Mouse (Mus musculus) cerebellum, adult (tissue): ENCODE results near the gene Tmem232.
A peak's percentile ranks its signal among the peaks of the same experiment; 100 is the strongest.
"Not testable (repeated sequence)": the region's sequence is repeated elsewhere in the genome, so short reads cannot be mapped to it uniquely, and the experiment has no call there.

ENCODE experiments used
- ATAC-seq: cut with Nextera tagmentation; 2 replicates; pipeline ENCODE4 v1.9.2; 2017; ENCODE audit warnings: mild to moderate bottlenecking, moderate library complexity, mixed read lengths; ENCODE audit not compliant: insufficient number of reproducible peaks, low FRiP score, low TSS enrichment

The Tmem232 gene

DNA sequence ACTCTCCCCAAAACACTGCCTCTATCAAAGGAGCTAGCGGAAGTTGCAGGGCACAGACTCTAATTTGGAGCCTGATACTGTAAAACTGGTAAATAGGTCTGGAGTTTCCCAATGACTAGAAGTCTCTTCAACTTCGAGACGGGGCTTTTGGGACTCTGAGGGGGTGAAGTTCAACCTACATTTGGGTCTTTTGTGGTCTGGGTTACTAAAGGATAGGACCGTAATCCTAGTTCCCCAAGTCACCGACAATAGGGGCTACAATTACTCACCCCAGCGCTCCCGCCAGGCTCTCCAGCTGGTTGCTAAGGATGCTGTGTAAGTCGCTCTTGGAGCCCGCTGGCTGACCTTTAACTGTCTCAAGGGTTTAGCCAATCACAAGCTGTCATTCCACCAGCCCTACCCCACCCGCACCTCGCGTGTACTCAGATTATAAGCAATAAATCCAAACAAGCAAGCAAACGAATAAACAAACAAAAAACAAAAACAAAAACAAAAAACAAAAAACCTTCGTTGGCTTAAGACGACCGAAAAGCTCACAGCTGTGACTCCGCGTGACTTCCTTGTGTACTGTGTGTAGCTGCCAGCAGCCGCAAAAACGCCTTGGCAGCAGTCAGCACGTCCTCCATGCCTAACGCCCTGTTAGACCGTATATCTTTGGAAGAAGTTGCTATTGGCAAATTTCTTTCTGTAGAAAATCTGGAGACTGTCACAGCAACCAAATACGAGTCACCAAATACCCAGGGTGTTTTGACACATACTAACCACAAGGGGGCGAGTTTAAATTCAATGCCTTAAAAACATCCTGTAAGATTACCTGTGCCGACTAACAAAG, at the start of gene Tmem232:
Tmem232 (minus strand) TSS at position 342 of the 832 bp plus-strand sequence.
- ATAC-seq = peak; percentile 82

DNA sequence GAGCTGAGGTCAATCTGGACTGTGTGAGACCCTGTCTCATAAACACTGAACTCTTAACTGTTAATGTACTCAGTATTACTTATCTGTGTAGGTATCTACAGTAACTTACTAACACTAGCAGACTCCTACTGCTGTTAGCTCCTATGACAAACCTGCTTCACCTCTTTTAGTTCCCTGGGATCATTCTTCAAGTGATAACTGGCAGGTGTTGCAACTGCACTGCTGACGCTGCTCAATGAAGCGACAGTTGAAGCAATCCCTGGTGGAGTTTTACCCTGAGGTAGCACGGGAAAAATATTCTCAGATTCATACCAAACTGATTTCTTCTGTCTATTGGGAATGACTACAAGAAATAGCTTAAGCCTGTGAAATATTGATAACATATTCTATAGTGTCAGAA, 46.3 kb upstream of the Tmem232 start:
- ATAC-seq = no peak

DNA sequence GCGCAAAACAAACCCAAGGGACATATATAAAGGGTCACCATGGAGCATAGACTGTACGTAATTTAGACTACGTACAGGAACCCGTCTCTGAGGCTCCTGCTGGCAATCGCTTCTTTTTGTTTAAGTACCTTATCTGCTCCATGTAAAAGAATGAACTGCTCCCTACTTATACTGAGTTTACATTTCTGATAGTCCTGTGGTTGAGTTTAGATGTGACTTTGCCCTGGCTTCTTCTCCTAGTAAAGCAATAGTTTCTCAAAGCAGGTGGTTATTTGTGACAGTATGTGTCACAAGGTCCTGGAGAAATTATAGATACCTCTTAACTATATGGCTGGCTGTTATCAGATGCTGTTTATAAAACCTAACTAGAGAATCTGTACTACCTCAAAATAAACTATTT, 40.9 kb upstream of the Tmem232 start:
- no peak for ATAC-seq

DNA sequence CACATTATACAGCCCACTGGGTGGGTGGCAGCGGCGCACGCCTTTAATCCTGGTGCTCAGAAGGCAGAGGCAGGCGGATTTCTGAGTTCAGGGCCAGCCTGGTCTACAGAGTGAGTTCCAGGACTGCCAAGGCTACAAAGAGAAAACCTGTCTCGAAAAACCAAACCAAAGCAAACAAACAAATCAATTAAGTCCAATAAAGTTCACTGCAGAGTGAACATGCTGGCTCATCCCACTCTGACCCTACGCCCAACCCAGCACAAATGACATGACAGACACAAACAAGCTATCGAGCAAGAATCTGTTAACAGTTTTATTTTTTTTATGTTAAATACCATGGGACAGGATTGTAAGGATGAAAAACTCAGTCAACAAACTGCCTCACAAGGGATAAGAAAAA, 39.2 kb upstream of the Tmem232 start:
- no peak for ATAC-seq

DNA sequence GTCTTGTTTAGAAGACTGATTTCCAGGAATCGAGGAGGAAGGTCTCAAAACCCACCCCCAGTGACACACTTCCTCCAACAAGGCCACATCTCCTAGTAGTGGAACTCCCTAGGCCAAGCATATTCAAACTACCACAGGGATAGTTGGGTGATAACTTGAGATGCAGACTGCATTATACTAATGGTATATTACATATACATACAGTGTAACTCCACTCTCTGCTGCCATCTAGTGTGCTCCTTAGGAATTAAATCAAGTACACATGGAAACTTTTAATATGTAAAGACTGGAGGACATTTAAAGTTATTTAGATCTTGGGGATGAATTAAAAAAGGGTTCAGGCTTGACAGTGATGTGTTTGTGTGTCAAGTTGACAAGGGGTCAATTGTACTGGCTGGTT, 34.8 kb upstream of the Tmem232 start:
- ATAC-seq = no peak

DNA sequence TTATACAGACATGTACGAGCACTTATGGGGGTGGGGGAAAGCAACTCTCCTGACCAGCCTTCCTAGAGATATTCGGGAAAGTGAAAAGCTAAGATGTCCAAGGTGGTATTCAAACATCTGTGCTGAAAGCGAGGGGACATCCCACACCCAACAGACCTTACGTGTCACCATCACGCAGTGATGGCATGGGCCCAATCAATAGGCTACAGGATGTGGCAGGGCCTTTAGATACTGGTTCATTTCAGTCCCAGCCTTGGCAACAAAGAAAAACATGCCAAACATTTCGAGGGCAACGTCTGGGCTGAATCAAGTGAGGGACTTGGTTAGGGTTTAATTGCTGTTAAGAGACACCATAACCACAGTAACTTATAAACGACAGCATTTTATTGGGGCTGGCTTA, 34.3 kb upstream of the Tmem232 start:
- ATAC-seq = no peak; the same call in 1 of the 2 replicates

DNA sequence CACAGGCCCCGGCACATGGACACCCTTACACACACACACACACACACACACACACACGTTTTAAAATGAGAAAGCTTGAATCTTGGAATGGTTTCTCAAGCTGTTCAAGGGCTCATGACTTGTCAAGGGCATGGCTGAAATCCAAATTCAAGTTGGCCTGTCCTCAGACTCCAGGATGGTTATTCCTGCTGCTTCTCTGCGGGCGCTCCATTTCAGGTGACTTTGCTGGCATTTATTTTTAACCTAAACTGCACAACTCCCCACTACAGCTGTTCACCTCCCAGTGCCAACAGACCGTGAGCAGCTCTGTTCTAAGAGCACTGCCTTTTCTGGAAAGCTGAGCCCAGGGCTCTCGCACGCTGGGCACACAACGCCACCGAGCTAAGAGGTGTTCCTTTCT, 31.3 kb upstream of the Tmem232 start:
- no peak for ATAC-seq

DNA sequence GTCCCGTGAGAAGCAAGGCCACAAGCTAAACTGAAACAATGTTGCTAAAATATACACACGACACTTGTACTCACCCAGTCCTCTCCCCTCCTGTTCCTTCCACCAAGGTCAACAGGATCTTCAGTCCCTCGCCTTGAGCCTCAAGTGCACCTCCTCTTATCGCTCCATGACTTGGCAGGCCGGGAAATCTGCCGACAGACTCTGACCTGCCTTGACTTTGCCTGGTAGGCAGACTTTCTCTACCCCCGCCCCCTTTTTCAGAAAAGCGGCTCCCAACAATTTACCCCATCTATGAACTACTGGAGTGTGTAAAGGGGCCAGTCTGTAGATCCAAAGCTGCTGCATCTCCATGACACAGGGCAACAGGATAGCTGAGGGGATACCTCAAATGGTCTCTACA, 30.9 kb upstream of the Tmem232 start:
- no peak for ATAC-seq

DNA sequence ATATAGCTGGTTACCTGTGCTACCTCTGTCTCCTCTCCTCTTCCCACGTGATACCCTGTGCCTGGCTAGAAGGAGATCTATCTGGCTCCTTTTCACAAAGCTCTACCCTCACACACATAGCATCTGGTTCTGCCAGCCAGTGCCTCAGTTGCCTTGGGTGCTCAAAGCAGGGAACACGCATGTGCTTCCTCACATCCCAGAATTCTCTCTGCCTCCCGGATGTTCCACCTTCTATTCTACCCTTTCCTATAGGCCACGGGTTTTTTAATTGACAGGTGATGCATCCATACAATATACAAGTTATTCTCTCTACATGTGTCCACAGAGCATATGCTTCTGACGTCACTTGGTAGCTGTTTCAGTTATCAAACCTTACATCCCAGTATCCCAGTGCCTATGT, 23.6 kb upstream of the Tmem232 start:
- no peak for ATAC-seq

DNA sequence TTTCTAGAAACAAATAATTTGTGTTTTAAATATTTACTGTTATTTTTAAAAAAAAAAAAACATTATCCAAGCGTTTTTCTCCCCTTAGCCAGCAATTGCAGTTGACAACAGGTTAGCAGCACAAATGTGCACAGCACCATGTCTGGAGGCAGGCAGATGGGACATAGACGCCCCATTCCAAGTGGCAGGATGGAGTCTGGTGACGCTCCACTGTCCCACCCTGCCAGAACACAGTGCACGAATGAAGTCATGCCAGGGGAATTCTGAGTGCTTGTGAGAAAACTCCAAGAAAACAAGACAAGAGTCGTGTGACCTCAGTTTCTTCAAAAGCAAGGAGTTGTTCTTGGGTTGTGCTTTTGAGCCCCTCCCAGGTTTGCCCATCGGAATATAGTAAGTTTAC, 22.8 kb upstream of the Tmem232 start:
- no peak for ATAC-seq

DNA sequence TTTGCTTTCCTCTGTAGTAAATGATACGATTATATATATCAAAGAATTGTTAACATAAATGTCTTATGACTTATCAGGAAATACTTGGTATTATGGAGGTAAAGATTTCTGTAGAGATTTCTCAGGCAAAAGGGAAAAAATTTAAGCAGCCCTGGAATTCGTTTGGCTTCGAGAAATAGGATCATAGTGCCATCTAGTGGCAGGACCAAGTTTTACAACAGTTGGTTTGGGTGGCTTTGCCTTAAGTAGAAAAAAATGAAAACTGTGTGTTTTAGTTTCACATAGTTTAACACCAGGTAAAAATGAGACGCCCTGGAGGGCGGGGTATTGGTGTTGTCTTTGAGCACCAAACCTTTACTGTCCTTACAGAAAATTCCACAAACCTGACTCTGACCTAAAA, 22.2 kb upstream of the Tmem232 start:
- ATAC-seq = no peak

DNA sequence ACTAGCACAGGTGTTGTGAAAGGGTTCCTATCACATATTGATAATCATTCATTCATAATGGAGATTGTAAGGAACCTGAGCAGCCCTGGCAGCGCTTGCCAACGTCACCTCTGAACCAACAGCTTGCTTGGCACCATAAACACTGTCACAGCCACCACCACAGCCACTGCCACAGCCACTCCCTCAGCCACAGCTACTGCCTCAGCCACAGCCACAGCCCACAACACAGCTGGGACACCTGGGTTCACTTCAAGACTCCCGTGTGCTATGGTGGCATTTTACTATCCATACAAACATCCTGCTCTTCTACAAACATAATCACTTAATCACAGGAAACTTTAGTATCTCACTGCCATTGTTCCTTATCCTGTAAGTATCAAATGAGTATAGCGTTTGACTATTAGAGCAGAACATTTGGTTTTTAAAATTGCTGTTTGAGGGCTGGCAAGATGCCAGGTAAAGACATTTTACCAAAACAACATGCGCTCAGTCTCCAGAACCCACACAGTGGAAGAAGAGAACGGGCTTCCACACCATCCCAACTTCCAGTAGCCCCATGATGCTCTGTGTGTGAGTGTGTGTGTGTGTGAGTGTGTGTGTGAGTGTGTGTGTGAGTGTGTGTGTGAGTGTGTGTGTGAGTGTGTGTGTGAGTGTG, 20.9 kb upstream of the Tmem232 start:
- ATAC-seq = no peak

DNA sequence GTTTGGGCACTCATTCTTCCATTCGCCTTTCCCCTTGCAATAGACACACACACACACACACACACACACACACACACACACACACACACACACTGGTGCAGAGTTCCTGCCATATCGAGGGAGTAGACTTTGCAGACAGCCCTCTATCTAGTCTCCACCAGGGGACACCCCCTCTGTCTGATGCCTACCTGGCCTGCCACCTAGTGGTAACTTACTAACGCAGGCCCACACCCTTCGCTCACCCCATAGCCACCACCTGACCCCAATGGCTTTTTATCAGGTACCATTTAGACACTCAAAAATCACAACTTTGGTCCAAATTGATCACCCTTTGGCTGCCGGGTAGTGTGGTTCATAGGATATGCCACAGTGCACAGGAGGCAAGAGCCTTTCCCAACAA, 18.7 kb upstream of the Tmem232 start:
- no peak for ATAC-seq

DNA sequence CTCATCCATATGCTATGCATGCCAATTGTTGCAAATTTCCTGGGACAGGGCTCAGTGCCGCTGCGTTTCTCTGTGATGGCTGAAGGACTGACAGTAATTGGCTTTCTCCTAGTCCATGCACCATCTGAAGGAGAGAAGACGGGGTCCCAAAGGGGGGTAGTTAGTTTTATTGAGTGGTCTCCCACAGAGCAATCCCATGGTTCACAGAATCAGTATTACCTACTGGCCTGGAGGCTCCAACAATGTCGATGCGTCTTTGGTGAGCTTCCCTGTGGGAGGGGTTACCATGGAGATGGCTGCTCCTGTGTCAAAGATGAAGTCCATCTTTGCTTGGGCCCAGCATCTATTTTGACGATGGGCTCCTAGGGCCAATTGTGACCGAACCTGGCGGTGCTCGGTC, 18.2 kb upstream of the Tmem232 start:
- ATAC-seq = no peak

DNA sequence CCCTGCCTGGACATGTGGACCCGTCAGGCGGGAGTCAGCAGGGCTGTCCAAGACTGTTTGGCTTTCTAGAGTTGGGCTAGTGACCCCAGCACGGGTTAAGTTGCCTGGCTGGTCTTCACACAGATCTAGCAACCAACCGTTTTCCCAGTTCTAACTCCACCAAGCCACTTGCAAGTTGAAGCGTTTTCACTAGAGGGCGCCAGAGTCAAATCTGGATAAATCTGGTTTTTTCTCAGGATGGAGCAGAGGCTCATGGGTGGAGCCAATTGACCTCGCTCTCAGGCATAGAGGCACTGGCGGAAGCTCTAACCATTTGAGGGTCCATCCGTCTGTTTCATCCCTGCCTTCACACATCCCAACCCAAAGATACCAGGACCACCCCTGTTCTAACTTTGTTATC, 17.6 kb upstream of the Tmem232 start:
- peak; percentile 64 for ATAC-seq

DNA sequence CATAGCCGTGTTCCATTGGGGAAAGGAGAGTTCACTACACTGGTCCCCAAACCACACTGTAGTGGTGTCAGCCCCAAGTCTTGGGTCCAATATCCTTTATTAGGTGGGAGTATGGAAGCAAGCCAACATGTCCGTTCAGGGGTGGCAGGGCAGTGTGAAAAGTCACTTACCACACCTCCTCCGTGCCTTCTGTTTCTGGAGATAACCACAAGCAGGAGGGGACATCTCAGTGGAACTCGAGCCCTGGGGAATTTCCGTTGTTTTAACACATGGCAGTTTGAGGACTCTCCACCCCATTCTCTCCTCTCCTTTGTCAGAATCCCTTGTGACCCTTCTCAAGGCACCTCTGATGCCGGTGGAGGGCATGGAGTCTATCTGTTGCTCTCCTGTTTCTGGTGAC, 16.6 kb upstream of the Tmem232 start:
- ATAC-seq = no peak

DNA sequence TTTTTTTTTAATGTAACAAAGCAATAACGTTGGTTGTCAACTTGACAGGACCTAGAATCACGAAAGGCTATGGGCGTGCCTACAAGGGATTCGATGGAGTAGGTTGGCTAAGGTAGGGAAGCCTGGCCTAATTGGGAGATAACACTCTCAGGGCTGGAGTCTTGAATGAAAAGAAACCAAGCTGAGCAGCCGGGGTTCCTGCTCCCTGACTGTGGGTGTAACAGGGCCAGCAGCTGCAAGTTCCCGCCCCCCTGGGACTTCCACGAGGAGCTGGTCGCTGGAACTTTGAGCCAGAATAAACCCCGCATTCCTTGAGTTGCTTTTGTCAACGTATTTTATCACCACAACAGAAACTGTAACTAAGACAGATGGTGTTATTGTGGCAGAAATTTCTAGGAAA, 16.2 kb upstream of the Tmem232 start:
- ATAC-seq = no peak

DNA sequence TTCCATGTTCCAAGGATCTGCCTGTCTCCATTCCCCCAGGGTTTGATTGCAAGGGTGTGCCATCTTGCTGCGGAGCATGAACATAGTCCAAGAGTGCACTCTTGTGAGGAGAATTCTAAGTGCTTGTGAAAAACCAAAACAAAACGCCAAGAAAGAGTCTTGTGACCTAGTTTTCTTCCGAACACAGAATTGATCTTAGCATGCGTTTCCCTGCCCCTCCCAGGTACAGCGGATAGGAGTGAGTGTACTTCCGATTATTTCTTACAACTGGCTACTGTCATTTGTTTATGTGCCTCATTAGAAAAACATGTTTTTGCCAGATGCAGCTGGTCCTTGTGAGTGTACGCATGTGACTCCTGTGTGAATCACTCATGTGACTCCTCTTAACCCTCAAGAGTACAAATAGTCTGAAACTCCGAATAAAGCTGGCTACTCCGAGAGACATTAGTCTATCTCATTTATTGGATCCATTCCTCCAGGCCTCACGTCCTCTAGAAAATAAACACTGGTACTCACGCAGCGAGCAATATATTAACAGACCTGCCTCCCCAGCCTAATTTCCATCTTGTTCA, 11.9 kb upstream of the Tmem232 start:
- ATAC-seq = no peak

DNA sequence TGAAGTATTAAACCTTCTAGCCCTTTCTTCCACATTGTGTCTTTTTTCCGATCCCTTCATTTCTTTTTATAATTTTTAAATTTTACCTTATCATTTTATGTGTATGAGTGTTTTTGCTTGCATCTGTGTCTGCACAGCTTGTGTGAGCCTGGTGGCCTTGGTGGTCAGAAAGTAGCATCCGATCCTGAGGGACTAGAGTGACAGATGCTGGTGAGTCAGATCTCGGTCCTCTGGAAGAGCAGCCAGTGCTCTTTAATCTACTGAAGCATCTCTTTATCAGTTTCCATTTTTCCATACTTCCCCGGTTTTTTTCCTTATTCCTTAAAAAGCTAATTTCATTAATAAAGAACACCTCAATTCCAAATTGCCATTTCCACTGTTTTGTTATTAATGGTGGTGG, 9.8 kb upstream of the Tmem232 start:
- no peak for ATAC-seq

DNA sequence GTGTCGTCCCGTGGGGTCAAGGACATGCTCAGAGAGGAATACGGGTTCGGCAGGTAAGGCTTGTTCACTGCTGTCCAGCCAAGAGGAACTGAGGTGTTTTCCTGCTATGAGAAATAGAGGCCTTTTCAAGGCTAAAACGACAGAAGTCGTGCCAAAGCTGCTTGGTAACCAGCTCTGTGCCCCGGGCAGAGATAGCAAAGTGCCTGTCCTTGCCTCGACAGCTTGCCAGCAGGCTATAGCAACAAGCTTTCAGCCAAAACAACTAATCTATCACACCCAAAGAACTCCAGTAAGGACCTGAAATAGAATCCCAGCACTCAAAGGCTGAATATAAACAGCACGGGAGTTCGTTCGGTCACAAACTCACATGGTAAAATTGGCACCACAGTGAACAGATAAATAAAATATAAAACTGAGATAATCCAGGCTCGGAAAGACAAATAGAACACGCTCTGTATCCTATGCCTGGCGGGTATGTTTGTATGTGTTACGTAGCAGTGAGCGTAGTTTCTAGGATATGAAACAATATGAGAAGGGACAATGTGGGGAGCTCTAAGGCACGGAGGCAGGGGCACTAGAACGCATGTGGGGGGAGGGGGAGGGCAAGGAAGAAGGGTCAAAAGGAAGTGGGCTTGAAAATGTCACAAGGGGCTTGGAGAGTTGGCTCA, 8.2 kb upstream of the Tmem232 start:
- ATAC-seq = no peak

DNA sequence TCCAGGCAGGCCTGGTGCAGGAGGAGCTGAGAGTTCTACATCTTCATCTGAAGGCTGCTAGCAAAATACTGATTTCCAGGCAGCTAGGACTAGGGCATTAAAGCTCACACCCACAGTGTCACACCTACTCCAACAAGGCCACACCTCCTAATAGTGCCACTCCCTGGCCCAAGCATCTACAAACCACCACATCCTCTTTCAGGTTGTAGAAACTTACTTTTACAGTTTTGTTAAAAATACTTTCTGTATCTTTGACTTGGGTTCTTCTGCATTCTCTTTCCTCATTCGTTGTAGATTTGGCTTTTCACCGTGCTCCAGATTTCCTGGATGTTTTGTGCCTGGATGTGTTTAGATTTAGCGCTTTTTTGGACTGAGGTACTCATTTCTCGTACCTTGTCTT, 5.6 kb upstream of the Tmem232 start:
- ATAC-seq = not testable (repeated sequence)
